Mouse (Mus musculus) c-Kit-positive CD71-negative TER-119-negative erythroid progenitor cells, embryonic 14.5 days (primary cell): ENCODE results near the gene Pparg.

ENCODE experiments used
- DNase-seq: peaks from one replicate; pipeline ENCODE4 v3.0.0-alpha.2; 2013; ENCODE audit warnings: low read depth

Pparg gene

GRCm38 (mm10) chr6:115464661-115465060 is 103.9 kb downstream of the Pparg start:
- DNase-seq: no peak

- DNase-seq: no peak
These were observed 104.7 kb downstream of the Pparg start for GRCm38 (mm10) chr6:115465463-115465862.

GRCm38 (mm10) chr6:115465876-115466275 is 105.1 kb downstream of the Pparg start:
- DNase-seq: no peak

DNA sequence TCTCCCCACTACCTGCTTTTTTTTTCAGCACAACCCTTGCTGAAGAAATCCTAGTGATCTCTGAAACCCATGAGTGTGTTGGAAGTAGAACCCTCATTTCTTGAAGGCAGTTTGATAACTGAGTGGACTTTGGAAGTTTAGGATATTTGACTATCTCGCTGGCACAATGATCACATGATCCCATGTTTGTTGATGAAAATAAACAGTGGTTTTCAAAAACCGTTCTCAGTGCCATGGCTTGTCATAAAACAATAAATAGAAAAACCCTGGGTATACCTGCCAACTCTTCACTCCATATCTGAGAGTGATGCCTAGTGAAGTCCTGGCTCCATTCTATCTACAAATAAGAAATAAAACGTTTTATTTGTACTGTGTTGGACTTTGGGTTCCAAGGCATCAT is 105.8 kb downstream of the Pparg start:
- DNase-seq: no peak

- no peak for DNase-seq
These were observed 109.2 kb downstream of the Pparg start for GRCm38 (mm10) chr6:115469666-115470581.

- no peak for DNase-seq
These were observed 111.2 kb downstream of the Pparg start for GRCm38 (mm10) chr6:115471956-115472355.

GRCm38 (mm10) chr6:115477081-115477695 is 116.4 kb downstream of the Pparg start:
- DNase-seq: no peak

GRCm38 (mm10) chr6:115479963-115480321 is 119.2 kb downstream of the Pparg start:
- no peak for DNase-seq

DNA sequence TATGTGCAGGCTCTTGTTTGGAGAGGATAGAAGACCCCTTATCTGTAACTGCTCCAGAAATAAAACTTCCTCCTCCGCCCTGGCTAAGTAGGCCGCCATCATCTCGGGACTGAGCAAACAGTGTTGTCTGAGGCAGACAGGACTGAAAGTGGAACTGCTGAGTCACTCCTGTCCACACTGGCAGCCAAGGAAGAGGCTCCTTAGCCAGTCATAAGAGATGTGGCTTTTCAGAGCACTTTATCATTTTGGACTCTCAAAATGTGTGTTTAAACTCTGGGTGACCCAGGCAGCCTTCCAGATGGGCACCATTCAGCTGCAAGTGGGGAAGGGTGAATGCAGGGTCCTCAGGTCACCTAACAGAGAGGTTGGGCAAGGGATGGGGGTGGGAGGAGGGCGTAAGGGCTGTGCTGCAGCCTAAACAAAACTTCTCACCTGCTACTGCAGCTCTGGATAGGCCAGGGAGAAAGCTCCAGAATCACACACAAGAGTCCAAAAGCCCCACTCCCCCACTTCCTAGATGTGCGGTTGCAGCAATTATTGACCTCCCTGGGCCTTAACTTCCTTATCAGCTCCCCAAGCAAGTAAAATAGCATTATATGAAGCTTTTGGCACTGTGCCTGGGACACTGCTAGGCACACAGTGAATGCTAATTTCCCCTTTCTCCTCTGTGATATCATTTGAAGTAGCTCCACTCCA is 119.7 kb downstream of the Pparg start:
- peak; percentile 42 for DNase-seq

DNA sequence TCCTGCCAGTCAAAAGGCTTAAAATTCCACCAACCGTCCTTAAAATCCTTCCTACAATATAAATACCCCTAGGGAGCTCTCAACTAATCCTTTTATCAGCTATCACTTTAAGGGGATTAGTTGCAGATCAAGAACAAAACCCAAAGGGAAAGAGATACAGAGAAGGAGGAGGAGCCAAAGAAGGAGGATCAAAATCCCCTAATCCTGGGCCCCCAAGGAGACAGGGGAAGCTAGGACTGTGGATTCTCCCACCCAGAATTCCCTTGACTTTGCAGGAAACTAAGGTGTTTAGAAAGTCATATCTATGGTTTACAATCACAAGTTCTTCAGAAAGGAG is 120.2 kb downstream of the Pparg start:
- DNase-seq: no peak

DNA sequence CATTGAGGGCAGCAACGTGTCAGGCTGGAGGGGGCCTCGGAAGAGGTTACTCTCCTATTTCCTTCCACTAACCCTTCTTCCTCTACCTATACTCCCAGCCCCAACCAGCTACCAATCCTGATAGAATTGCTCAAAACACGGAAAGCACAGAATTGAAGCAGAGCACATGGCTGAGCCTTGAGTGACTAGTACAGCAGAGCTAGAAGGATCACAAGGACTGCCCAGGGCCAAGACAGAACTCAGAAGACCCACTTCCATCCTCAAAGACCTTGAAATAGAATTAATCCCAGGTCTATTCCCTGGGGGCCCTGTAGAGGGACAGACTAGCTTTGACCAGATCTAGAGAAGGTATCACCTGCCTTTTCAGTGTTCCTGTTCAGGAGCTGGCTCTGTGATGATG is 120.9 kb downstream of the Pparg start:
- DNase-seq: no peak

GRCm38 (mm10) chr6:115485635-115486034 is 124.9 kb downstream of the Pparg start:
- no peak for DNase-seq

GRCm38 (mm10) chr6:115489831-115490230 is 129.1 kb downstream of the Pparg start:
- DNase-seq: no peak

- no peak for DNase-seq
These were observed 132.3 kb downstream of the Pparg start for GRCm38 (mm10) chr6:115492952-115493613.

GRCm38 (mm10) chr6:115493824-115494223 is 133.1 kb downstream of the Pparg start:
- no peak for DNase-seq

DNA sequence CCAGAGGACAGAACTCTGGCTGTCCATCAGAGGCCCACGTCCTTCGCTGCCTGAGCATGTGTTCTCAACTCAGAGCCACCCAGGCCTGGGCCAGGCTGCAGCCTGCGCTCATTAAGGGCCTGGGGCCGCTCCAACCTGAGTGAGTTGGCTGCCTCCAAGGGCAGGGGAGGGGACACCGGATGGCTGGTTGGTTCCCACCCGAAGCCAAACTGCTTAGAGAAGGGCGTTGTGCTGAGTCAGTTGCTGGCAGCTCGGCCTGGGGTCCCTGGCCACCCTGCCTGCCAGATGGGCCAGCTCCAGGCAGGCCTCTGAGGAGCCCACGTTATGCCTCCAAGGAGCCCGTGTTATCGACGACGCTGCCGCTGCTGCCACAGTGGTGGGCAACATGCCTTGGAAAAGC is 138.8 kb downstream of the Pparg start:
- no peak for DNase-seq

DNA sequence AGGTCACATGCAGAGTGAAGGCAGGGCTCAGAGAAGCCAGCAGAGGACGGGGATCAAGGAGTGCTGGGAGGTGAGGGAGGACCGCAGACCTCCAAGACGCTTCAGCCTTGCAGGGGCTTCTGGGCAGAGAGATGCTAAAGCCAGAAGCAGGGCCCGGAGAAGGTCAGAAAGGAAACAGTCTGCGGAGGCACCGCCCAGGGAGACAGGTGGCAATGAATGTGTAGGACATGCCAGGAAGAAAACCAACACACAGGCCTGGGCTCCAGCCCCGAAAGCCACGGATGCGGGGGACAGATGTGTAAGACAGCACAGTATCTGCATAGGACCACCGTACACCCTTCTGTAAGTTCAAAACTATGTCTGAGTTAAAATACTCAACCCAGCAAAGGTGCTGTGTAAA is 139.5 kb downstream of the Pparg start:
- DNase-seq: no peak

DNA sequence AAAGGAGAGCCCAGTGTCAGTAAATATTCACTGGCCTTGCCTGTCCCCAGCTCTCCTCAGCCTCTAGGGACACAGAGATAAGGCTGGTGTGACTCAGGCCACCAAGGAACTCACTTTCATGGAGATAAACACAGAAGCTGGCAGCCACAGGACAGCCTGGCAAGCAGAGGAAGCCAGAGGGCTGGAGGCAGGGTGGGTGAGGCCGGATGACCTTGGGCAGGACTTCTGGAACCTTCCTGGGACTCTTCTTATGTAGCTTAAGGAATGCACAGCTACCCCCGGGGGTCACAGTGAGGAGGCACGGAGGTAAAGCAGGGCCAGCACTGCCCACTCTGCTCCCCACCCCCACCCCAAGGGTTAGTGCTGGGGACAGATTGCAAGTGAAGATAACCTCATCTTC is 140.4 kb downstream of the Pparg start:
- DNase-seq: no peak

DNA sequence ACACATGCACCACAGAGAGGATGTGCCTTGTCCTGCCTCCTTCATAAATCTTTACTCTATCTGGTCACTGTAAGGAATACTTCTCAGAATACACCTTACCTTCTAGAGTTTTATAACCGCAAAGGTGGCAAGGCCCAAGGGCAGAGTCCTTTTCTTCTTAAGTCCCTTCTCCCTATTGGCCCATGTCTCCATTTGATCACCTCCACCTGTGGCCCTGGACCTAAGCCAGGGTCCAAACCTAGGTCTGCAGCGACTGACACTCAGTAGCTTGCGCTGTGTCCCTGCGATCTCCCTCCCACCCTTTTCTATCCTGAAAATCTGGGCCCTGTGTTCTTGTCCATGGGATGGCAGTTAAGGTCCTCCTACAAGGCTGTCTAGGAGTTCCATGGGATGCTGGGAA is 142.3 kb downstream of the Pparg start:
- DNase-seq: no peak

- DNase-seq: no peak
These were observed 142.9 kb downstream of the Pparg start for GRCm38 (mm10) chr6:115503549-115504159.

DNA sequence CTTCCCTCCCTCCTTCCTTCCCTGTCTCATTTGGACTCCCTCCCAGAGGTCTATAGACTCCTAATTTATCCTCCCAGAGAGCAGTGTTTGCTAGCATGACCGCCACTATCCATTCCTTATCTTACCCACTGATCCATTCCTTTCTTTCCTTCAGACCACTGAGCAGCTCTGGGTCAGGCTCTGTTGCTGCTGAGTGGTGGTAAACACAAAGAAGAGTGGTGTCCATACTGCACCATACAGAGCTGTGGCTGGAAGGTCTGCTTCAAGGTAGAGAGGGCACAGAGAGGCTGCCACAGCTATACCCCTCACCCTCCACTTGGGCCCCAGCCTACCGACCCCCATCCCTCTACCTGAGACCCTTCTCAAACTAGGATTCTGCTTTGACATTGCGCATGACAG is 143.4 kb downstream of the Pparg start:
- DNase-seq: no peak

GRCm38 (mm10) chr6:115504915-115505314 is 144.2 kb downstream of the Pparg start:
- DNase-seq: no peak
